Mouse (Mus musculus) cortical plate, adult 2 months (tissue): Measurements from ENCODE around the gene Gsg1l. TPM values are rescaled to one million over a fixed set of nuclear protein-coding genes. Genes with fewer than 3 reads are reported as not detected.

ENCODE experiments used
- H3K27ac ChIP-seq: fragments of 200-500 bp; 2 replicates; pipeline ENCODE4 v1.5.1; 2012; ENCODE audit warnings: low read length, control low read depth, inconsistent platforms; ENCODE audit not compliant: insufficient read depth
- H3K4me1 ChIP-seq: fragments of 200-500 bp; 2 replicates; pipeline ENCODE4 v1.6.1; 2011; ENCODE audit warnings: low read length; ENCODE audit not compliant: control insufficient read depth, insufficient read depth
- H3K4me3 ChIP-seq: fragments of 200-500 bp; 2 replicates; pipeline ENCODE4 v1.5.1; 2011; ENCODE audit warnings: mild to moderate bottlenecking, low read length, control low read depth; ENCODE audit not compliant: insufficient read depth
- CTCF ChIP-seq: fragments of 200-500 bp; IDR thresholded peaks from 2 replicates; pipeline ENCODE4 v1.5.1; 2011; ENCODE audit warnings: mild to moderate bottlenecking, control low read depth, low read length; ENCODE audit not compliant: insufficient read depth; ENCODE audit errors: extremely low read depth
- POLR2A ChIP-seq: fragments of 200-500 bp; IDR thresholded peaks from 2 replicates; pipeline ENCODE4 v1.6.1; 2011; ENCODE audit warnings: mild to moderate bottlenecking, low read length, control low read depth; ENCODE audit not compliant: insufficient read depth; ENCODE audit errors: extremely low read depth
- polyA plus RNA-seq: library from polyadenylated mRNA; depleted of rRNA; stranded (reverse); fragments of >200 nt; gene quantifications from 2 replicates; pipeline ENCODE4 v1.2.3, GENCODE M21; 2012

Gsg1l gene
- polyA plus RNA-seq, 1 experiment = 69.5 TPM

DNA sequence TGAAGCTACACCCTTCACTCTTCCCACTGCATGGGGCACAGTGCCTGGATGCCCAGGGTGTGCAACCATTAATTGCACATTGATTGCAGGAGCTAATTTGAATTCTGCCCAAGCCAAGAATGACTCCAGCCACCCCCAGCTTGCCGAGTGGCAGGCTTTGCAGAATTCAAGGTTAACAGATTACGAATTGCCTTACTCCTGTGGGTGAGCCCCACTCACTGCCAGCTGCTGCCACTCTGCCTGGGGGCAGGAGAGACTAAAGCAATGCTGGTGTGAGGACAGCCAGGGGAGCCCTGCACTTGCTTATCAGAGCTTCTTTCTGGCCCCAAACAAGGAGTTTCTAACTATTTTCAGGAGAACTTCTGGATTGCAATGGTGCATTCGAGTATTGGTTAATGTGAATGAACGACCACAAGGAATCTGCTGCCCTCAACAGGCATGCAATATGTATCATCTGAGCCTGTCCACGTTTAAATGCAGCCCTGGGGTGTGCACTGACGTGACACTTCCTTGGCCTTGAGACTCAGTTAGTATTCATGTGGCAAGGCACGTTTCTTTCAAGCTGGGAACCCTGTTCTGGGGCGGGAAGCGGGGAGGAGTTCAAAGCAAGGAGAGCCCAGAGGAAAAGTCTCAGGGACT lies 1.2 kb upstream of the Gsg1l start:
- no peak for TF ChIP-seq POLR2A
- TF ChIP-seq CTCF = peak; percentile 42
- no peak overlapping the region for H3K4me3 ChIP-seq
- peaks cover 3% of the 10 kb centered on the region; the same call in 1 of the 2 replicates for H3K4me1 ChIP-seq
- H3K27ac ChIP-seq = no peak overlapping the region

- H3K4me1 ChIP-seq = peaks cover 3% of the 10 kb centered on the region; the same call in 1 of the 2 replicates
These were observed 405 bp downstream of the Gsg1l start for GRCm38 (mm10) chr7:126081727-126082285.

GRCm38 (mm10) chr7:126080949-126081654 lies 1.1 kb downstream of the Gsg1l start:
- TF ChIP-seq CTCF = no peak
- TF ChIP-seq POLR2A = no peak
- H3K27ac ChIP-seq = peak overlapping the region; percentile 77; the same call in 1 of the 2 replicates
- H3K4me3 ChIP-seq = peak overlapping the region; percentile 61
- peaks cover 3% of the 10 kb centered on the region; the same call in 1 of the 2 replicates for H3K4me1 ChIP-seq

More at GRCm38 (mm10) chr7:126081727-126082285, 405 bp downstream of the Gsg1l start:
- Histone ChIP-seq H3K4me3 (peak overlapping the region; percentile 61), H3K27ac (peak overlapping the region; percentile 77)
- TF ChIP-seq POLR2A (no peak), CTCF (no peak)

- H3K4me3 ChIP-seq = no peak overlapping the region
- no peak overlapping the region for H3K27ac ChIP-seq
- H3K4me1 ChIP-seq = no peaks in the 10 kb centered on the region
- TF ChIP-seq CTCF (no peak), POLR2A (no peak)
These were observed 5.3 kb downstream of the Gsg1l start for GRCm38 (mm10) chr7:126076935-126077334.

GRCm38 (mm10) chr7:126075058-126075457 lies 7.2 kb downstream of the Gsg1l start:
- no peak overlapping the region for H3K4me3 ChIP-seq
- no peak overlapping the region for H3K27ac ChIP-seq
- no peak for TF ChIP-seq CTCF
- TF ChIP-seq POLR2A = no peak
- H3K4me1 ChIP-seq = no peaks in the 10 kb centered on the region

- peaks cover 4% of the 10 kb centered on the region for H3K4me1 ChIP-seq
- no peak overlapping the region for H3K4me3 ChIP-seq
- H3K27ac ChIP-seq = no peak overlapping the region
- TF ChIP-seq POLR2A (no peak), CTCF (no peak)
These were observed 11.9 kb downstream of the Gsg1l start for GRCm38 (mm10) chr7:126070321-126070720.

GRCm38 (mm10) chr7:126066777-126067176 lies 15.4 kb downstream of the Gsg1l start:
- Histone ChIP-seq H3K4me1 (peaks cover 4% of the 10 kb centered on the region), H3K4me3 (no peak overlapping the region), H3K27ac (no peak overlapping the region)
- TF ChIP-seq POLR2A = no peak
- TF ChIP-seq CTCF = no peak

GRCm38 (mm10) chr7:126065243-126065876 lies 16.9 kb downstream of the Gsg1l start:
- H3K4me1 ChIP-seq = peaks cover 4% of the 10 kb centered on the region
- no peak overlapping the region for H3K27ac ChIP-seq
- TF ChIP-seq POLR2A = no peak
- no peak for TF ChIP-seq CTCF
- H3K4me3 ChIP-seq = no peak overlapping the region

DNA sequence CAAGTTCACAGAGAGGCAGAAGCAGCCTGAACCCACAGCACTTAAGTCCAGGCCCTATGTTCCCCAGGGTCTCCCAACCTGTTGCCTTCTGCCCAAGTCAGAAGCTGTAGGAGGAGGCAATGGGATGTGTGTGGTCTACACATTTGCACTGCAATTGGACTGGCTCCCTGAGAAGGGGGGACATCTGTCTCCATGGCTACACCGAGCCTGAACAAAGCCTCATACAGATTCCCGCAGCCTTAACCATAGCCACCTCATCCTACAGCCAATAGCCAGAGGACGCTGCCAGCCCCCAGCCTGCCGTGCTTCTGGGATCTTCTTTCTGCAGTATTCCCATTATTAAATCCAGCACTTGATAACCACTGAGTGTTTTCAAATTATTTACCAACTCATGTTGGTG lies 20.0 kb downstream of the Gsg1l start:
- H3K4me3 ChIP-seq = no peak overlapping the region
- H3K27ac ChIP-seq = no peak overlapping the region
- TF ChIP-seq CTCF (no peak), POLR2A (no peak)
- H3K4me1 ChIP-seq = peaks cover 4% of the 10 kb centered on the region
